Mouse (Mus musculus) hindbrain, embryonic 14.5 days (tissue): ENCODE measurements at regions not wholly inside any gene's neighbourhood (a gene's known extent, or its start where the extent isn't known, plus 50 kb on each side); places are given as distances from the start of the nearest gene placed in this dataset.

Experiments used
- ATAC-seq: fragments of 200-750 bp; cut with Nextera tagmentation; 2 replicates; pipeline ENCODE4 v1.8.0; 2017; ENCODE audit warnings: moderate number of reproducible peaks, mild to moderate bottlenecking, moderate TSS enrichment, moderate library complexity; ENCODE audit not compliant: low FRiP score
- DNase-seq: peaks from one replicate; pipeline ENCODE4 v3.0.0-alpha.2; 2015; ENCODE audit warnings: low spot score
- H3K27ac ChIP-seq: fragments of 300-500 bp; sonication (generic); 2 replicates; pipeline ENCODE4 v1.5.1; 2014; ENCODE audit warnings: mild to moderate bottlenecking, moderate library complexity
- H3K27me3 ChIP-seq: fragments of 300-500 bp; sonication (generic); 2 replicates; pipeline ENCODE4 v1.6.1; 2014; ENCODE audit warnings: mild to moderate bottlenecking, low read length, mixed read lengths; ENCODE audit not compliant: control insufficient read depth, insufficient read depth
- H3K36me3 ChIP-seq: fragments of 300-500 bp; sonication (generic); replicated peaks from 2 replicates; pipeline ENCODE4 v1.6.1; 2014; ENCODE audit not compliant: control insufficient read depth, insufficient read depth
- H3K4me1 ChIP-seq: fragments of 300-500 bp; sonication (generic); replicated peaks from 2 replicates; pipeline ENCODE4 v1.6.1; 2014; ENCODE audit warnings: antibody characterized with exemption, low read length, mixed read lengths; ENCODE audit not compliant: control insufficient read depth, insufficient read depth
- H3K4me2 ChIP-seq: fragments of 300-500 bp; sonication (generic); replicated peaks from 2 replicates; pipeline ENCODE4 v1.6.1; 2014; ENCODE audit warnings: mild to moderate bottlenecking, moderate library complexity
- H3K4me3 ChIP-seq: fragments of 300-500 bp; sonication (generic); replicated peaks from 2 replicates; pipeline ENCODE4 v1.5.1; 2014; ENCODE audit warnings: mild to moderate bottlenecking, low read length
- H3K9ac ChIP-seq: fragments of 300-500 bp; sonication (generic); 2 replicates; pipeline ENCODE4 v1.6.1; 2014
- H3K9me3 ChIP-seq: fragments of 300-500 bp; sonication (generic); 2 replicates; pipeline ENCODE4 v1.6.1; 2016; ENCODE audit warnings: low read length; ENCODE audit not compliant: control insufficient read depth
- WGBS: fragments of 180-500 bp; shearing (Covaris S2); extraction: QIAGEN DNeasy Blood & Tissue Kit; methylation state at CpG from one replicate; pipeline ENCODE4 v1.1.7; 2014; 5-methylcytosine and 5-hydroxymethylcytosine counted together

DNA sequence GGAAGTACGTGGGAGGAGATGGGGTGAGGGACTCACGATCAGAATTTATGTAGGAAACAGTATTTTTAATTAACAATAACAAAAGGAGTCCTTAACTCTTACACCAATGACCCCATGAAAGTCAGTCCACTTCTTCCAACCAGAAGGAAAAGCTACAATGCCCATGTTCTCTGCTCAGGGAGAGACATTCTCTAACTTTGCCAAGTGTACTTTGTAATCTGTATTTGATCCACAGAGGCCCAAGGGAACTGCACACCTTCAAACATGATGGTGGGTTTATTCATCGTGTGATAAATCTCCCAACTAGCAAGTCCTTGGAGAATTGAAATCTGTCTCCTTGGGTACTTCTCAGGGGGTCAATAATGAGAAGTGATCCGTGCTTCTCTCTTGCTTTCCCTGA is 106.3 kb upstream of the Nr2f2 start:
- Histone ChIP-seq H3K9me3 (no peaks in the 10 kb centered on the region), H3K27me3 (no peaks in the 10 kb centered on the region), H3K36me3 (no peaks in the 10 kb centered on the region), H3K4me3 (no peak overlapping the region), H3K4me2 (no peak overlapping the region), H3K4me1 (no peaks in the 10 kb centered on the region), H3K9ac (no peak overlapping the region), H3K27ac (no peak overlapping the region)
- ATAC-seq: no peak
- WGBS: 83% methylated on average over 4 of the region's 4 CpGs
- no peak for DNase-seq

DNA sequence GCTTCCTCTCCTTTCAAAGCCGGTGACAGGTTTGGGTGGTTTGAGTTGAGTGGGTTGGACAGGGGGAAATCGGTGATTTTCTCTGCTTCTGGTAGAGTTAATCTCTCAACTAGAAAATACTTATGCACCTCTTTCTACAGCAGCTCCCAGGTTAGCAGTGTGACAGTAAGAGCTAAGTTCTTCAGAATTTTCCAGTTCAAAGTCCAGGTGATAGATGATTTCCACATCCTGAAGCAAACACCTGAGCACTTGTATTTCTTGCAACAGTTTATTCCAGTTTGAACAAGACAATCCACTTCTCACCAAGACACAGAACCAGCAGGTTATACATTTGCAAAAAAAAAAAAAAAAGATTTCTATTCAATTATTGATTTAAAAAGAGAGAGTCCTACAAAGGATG is 104.0 kb upstream of the Nr2f2 start:
- H3K36me3 ChIP-seq: no peaks in the 10 kb centered on the region
- no peak overlapping the region for H3K4me2 ChIP-seq
- no peaks in the 10 kb centered on the region for H3K27me3 ChIP-seq
- H3K9me3 ChIP-seq: no peaks in the 10 kb centered on the region
- DNase-seq (no peak), ATAC-seq (no peak)
- WGBS: 95% methylated on average over 2 of the region's 2 CpGs
- no peak overlapping the region for H3K9ac ChIP-seq
- H3K4me3 ChIP-seq: no peak overlapping the region
- no peak overlapping the region for H3K27ac ChIP-seq
- no peaks in the 10 kb centered on the region for H3K4me1 ChIP-seq

DNA sequence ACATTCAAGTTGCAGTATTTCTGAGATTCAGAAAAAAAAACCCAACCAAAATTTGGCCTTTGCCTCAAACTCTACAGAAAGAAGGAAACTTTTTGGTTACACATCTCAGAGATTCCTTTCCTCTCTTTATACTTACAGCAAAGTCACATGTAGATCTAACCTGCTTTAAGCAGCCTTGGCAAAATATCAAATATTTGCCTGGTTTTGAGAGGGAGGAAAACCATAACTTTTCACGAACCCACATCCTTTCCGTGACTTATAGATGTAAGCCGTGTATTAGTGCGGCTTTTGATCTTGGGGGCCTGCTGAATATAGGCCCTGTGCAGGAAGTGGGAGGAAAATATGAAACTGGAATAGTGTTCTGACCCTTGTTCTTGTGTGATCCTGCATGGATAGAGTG is 95.6 kb upstream of the Nr2f2 start:
- H3K27me3 ChIP-seq: no peaks in the 10 kb centered on the region
- H3K27ac ChIP-seq: no peak overlapping the region
- no peak overlapping the region for H3K4me3 ChIP-seq
- H3K4me1 ChIP-seq: no peaks in the 10 kb centered on the region
- ATAC-seq (no peak), DNase-seq (no peak)
- 90% methylated on average over 4 of the region's 4 CpGs for WGBS
- no peak overlapping the region for H3K9ac ChIP-seq
- H3K9me3 ChIP-seq: no peaks in the 10 kb centered on the region
- no peak overlapping the region for H3K4me2 ChIP-seq
- no peaks in the 10 kb centered on the region for H3K36me3 ChIP-seq

DNA sequence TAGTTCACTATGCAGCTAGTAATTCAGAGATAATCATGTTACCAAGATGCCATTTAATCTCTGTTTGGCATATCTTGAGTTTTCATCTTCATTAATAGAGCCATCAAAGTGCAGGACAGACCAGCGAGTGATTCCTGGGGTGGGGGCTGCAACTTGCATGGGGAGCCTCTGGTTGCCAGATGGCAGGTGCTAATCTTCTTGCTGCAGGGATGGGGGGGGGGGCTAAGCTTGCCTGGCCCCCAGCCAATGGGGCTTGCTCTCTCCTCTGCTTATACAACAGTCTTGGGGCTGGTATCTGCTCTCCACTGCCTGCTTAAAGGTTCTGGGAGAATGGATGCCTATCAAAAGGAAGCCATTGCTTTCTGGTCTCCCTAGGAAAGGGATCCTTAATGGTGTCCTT is 88.0 kb upstream of the Nr2f2 start:
- Histone ChIP-seq H3K36me3 (no peaks in the 10 kb centered on the region), H3K27ac (no peak overlapping the region), H3K9ac (no peak overlapping the region), H3K4me3 (no peak overlapping the region), H3K27me3 (no peaks in the 10 kb centered on the region), H3K4me1 (no peaks in the 10 kb centered on the region; the same call in 1 of the 2 replicates), H3K4me2 (no peak overlapping the region), H3K9me3 (no peaks in the 10 kb centered on the region)
- ATAC-seq (no peak), DNase-seq (no peak)
- WGBS: 70% methylated on average over 1 of the region's 1 CpGs

DNA sequence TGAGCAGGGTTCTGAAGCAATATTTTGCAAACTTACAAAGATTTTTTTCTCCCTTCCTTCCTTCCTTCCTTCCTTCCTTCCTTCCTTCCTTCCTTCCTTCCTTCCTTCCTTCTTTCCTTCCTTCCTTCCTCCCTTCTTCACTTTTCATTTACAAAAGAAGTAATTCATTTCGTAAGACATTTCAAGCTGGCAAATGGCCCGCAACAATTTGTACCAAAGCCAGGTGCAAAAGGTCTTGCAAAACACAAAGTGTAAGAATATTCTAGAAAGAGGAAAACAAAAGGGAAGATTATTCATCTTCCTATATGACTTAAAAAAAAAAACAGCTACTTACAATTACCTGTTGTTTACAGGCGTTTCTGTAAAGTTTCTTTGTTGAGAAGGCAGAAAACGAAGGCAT is 86.3 kb upstream of the Nr2f2 start:
- no peak overlapping the region for H3K27ac ChIP-seq
- WGBS: 49% methylated on average over 4 of the region's 4 CpGs
- H3K4me1 ChIP-seq: no peaks in the 10 kb centered on the region; the same call in 1 of the 2 replicates
- DNase-seq: no peak
- ATAC-seq: no peak
- no peak overlapping the region for H3K9ac ChIP-seq
- no peak overlapping the region for H3K4me2 ChIP-seq
- H3K9me3 ChIP-seq: no peaks in the 10 kb centered on the region
- H3K27me3 ChIP-seq: no peaks in the 10 kb centered on the region
- H3K36me3 ChIP-seq: no peaks in the 10 kb centered on the region
- H3K4me3 ChIP-seq: no peak overlapping the region

DNA sequence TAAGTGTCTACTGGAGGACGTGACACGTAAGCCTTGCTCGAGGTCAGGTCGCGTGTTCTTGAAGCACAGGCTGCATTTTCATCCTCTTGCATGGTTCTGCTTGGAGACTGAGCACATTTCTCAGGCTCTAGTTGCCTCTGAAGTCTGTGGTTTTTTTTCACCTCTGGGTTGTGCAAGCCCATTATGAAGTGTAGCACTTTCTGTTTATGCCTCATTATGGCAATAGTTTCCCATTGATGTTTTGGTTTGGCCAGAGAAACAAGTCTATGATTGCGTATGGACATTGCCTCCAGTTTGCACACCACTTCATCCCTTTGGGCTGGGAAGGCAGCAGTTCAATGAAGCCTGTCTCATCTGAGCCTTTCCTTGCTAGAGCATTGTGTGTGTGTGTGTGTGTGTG is 72.4 kb upstream of the Nr2f2 start:
- H3K9ac ChIP-seq: no peak overlapping the region
- ATAC-seq (no peak), DNase-seq (no peak)
- no peak overlapping the region for H3K4me2 ChIP-seq
- no peaks in the 10 kb centered on the region for H3K4me1 ChIP-seq
- H3K9me3 ChIP-seq: no peaks in the 10 kb centered on the region
- WGBS: 95% methylated on average over 6 of the region's 6 CpGs
- no peak overlapping the region for H3K27ac ChIP-seq
- no peaks in the 10 kb centered on the region for H3K36me3 ChIP-seq
- H3K4me3 ChIP-seq: no peak overlapping the region
- no peaks in the 10 kb centered on the region for H3K27me3 ChIP-seq

DNA sequence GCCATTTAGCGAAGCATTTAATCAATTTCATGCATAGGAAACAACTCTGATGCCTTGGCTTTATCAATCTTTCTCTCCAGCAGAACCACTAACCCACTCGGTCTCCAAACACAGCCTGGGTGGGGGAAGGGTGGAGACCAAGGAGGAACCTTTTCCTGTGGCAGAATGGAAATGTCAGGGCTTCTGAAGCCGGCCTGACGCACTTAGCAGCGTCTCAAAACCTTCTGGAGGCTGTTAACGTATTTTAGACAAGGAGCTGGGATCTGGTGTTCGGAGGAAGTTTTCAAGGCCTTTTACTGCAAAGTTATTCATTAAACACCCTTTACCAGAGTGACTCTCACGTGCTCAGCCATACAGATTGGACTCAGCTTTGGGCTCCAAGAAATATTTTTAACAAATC is 67.3 kb upstream of the Nr2f2 start:
- no peak overlapping the region for H3K9ac ChIP-seq
- H3K36me3 ChIP-seq: no peaks in the 10 kb centered on the region
- H3K9me3 ChIP-seq: no peaks in the 10 kb centered on the region
- no peaks in the 10 kb centered on the region for H3K27me3 ChIP-seq
- DNase-seq (no peak), ATAC-seq (no peak)
- 39% methylated on average over 8 of the region's 8 CpGs for WGBS
- no peak overlapping the region for H3K27ac ChIP-seq
- H3K4me2 ChIP-seq: no peak overlapping the region
- H3K4me1 ChIP-seq: no peaks in the 10 kb centered on the region
- H3K4me3 ChIP-seq: no peak overlapping the region

DNA sequence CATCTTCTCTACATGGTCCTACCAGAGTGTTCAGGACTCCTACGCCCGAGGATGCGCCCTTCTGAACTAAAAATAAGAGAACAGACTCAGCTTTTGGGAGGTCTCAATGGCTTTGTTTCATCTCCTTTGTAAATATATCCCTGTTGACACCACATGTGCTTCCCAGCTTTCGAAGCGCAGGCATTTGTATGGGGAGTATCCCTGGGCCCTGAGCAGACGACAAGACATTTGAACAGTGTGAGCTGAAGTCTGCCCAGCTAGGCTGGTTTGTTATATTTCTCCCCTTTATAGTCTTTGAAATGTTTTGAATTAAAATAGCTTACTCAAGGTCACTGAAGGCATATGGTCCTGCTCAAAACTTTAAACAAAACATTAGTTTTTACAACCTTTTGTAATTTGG is 66.8 kb upstream of the Nr2f2 start:
- DNase-seq: no peak
- no peak overlapping the region for H3K27ac ChIP-seq
- 72% methylated on average over 6 of the region's 6 CpGs for WGBS
- no peak overlapping the region for H3K4me2 ChIP-seq
- H3K9ac ChIP-seq: no peak overlapping the region
- H3K4me1 ChIP-seq: no peaks in the 10 kb centered on the region
- no peaks in the 10 kb centered on the region for H3K27me3 ChIP-seq
- no peak overlapping the region for H3K4me3 ChIP-seq
- ATAC-seq: no peak
- H3K9me3 ChIP-seq: no peaks in the 10 kb centered on the region
- no peaks in the 10 kb centered on the region for H3K36me3 ChIP-seq

DNA sequence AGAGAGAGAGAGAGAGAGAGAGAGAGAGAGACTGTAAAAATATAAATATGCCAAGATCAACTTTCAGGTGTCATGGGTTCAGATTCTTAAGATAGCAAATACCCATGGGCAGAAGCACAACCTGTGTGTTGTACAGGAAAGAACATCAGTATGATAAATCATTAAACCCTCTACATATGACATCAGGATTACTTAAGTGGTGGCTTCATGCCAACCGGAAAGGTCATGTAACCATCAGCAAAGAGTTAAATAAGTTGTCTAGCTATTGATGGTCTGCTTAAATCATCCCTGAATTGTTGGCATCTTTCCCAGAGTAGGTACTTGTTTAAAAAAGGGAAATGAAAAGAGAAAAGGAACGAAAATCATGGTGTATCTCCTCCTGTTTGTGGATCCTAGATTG is 65.2 kb upstream of the Nr2f2 start:
- no peaks in the 10 kb centered on the region for H3K9me3 ChIP-seq
- no peak overlapping the region for H3K4me2 ChIP-seq
- H3K27me3 ChIP-seq: no peaks in the 10 kb centered on the region
- no peak overlapping the region for H3K27ac ChIP-seq
- no peaks in the 10 kb centered on the region for H3K4me1 ChIP-seq
- H3K4me3 ChIP-seq: no peak overlapping the region
- no peak for DNase-seq
- no peak for ATAC-seq
- WGBS: 78% methylated on average over 2 of the region's 2 CpGs
- H3K9ac ChIP-seq: no peak overlapping the region
- H3K36me3 ChIP-seq: no peaks in the 10 kb centered on the region

DNA sequence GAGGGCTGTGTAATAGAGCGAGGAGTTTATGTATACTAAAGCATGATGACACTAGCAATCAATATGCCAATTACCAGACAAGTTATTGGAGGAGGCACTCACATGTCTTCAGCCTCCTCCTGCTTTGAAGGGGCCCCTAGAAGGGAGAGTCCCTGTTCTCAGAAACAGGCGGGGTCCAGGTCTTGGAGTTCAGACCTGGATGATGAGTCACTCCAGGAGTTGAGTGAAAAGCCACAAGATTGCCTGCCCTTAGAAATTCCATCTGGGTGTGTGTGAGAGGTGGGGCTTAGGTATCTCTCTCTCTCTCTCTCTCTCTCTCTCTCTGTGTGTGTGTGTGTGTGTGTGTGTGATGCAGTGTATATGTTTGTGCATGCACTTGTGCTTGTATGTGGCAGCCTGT is 62.8 kb upstream of the Nr2f2 start:
- H3K4me2 ChIP-seq: no peak overlapping the region
- ATAC-seq (no peak), DNase-seq (no peak)
- no peaks in the 10 kb centered on the region for H3K36me3 ChIP-seq
- 51% methylated on average over 2 of the region's 2 CpGs for WGBS
- H3K27me3 ChIP-seq: no peaks in the 10 kb centered on the region
- H3K27ac ChIP-seq: no peak overlapping the region
- no peaks in the 10 kb centered on the region for H3K9me3 ChIP-seq
- no peak overlapping the region for H3K4me3 ChIP-seq
- no peaks in the 10 kb centered on the region; the same call in 1 of the 2 replicates for H3K4me1 ChIP-seq
- H3K9ac ChIP-seq: no peak overlapping the region
